Mouse (Mus musculus): ENCODE measurements at regions not wholly inside any gene's neighbourhood (a gene's known extent, or its start where the extent isn't known, plus 50 kb on each side); places are given as distances from the start of the nearest gene placed in this dataset.

DNA sequence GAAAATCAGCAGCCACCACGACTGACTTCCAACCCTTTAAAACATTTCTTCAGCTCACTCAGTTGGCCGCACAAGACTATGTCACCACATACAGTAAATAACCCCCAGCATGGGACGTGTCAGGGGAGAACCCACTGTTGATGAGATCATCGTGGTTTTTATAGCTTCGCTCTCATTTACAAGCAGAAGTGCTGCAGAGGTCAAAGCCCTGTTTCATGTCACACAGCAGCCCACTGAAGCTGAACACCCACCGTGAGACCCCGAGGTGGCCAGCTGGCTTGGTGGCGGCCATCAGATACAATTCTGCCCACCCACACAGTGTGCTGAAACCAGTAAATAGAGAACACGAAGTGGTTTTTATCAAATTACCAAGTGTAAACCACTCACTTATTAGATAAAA lies 503.7 kb downstream of the Fat4 start:
- DNase-seq = no peak

DNA sequence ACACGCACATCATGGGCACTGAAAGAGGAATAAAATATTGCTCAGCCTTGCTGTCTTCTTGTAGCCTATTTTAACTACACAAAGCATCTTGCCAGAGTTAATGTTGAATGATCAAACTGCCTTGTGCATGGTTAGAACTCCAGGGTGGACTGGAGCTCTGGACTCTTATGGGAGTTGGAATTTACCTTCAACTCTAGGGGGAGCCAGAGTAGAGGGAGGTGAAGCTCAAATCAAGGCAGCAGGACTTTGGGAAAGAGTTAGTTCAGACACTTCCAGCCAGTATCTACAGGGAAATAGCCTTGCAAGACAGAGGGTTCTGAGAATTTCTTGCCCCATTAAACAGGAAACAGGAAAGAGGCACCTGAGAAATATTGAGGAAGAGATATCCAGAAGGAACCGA lies 505.3 kb downstream of the Fat4 start:
- no peak for DNase-seq

- DNase-seq = no peak
These were observed 509.9 kb downstream of the Fat4 start for GRCm38 (mm10) chr3:39396672-39397071.

DNA sequence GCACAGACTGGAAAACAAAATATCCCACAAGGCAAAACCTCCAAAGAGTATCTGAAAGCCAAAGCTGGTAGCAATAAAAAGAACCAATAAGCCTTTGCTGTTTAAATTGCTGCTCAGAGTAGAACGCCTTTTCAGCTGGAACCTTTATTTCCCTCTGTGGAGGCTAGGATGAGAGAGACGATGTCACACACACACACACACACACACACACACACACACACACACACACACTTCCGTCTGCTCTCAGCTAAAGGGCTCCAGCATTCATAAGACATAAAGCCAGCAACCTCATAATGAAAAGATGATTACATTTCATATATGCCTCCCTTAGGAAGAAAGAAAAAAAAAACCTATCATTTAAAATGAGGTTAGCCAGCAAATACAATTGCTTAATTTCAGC lies 510.5 kb downstream of the Fat4 start:
- no peak for DNase-seq

- no peak for DNase-seq
These were observed 510.9 kb downstream of the Fat4 start for GRCm38 (mm10) chr3:39397677-39398076.

GRCm38 (mm10) chr3:39424778-39425642 lies 538.3 kb downstream of the Fat4 start:
- DNase-seq = no peak

DNA sequence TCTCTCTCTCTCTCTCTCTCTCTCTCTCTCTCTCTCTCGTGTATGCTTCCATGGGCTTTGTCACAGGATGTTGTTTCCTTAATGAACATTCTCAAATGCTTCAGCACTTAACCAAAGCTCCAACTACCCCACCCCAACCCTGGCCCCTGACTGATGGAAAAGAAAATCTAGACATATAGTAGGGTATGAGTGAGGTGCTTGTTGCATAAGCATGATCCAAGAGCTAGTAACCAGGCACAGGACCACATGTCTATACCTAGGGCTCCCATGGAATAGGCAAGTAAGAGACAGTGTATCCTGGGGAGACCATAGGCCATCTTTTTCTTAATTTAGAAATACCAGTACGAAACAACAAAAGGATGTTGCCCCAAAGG lies 538.9 kb downstream of the Fat4 start:
- DNase-seq = no peak

DNA sequence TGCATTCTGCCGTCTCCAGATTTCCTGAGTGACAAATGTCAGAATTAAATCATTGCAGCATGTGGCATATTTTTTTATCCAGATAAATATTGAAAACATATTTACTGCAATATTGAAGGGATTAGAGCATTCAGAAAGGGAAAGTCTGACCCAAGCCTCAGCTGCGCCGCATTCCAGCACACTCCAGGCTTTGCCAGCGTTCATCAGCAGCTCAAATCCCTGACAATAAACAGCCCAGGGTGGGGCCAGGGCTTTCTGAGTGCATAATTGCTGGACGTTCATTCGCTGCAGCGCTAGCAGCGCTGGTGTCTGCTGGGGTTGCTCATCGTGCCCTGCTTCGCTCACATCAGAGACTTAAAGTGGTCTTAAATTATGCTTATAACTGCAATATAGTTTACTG lies 556.6 kb downstream of the Fat4 start:
- no peak for DNase-seq

- no peak for DNase-seq
These were observed 568.9 kb downstream of the Fat4 start for GRCm38 (mm10) chr3:39455650-39456049.

- no peak for DNase-seq
These were observed 573.6 kb downstream of the Fat4 start for GRCm38 (mm10) chr3:39460183-39460888.

GRCm38 (mm10) chr3:39461561-39461960 lies 574.8 kb downstream of the Fat4 start:
- DNase-seq = no peak

GRCm38 (mm10) chr3:39465811-39466210 lies 579.1 kb downstream of the Fat4 start:
- no peak for DNase-seq

DNA sequence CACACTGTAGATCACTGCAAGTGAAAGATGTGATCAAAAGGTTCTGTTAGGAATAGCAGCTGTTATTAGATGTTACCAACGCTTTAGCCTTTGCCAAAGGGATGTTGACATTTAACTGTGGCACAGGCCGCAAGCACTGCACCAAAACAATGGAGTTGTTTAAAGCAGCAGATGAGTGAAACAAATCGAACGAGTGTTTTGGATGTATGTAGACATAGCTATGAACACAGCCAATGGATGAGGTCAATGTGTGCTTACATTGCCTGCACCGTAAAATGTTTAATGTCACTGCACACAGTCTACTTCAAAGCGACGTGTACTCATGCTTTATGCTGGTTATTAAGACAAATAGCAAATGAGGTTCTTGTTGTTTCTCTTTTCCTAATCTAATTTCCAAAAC lies 602.7 kb downstream of the Fat4 start:
- DNase-seq = no peak

GRCm38 (mm10) chr3:39494363-39494762 lies 607.6 kb downstream of the Fat4 start:
- no peak for DNase-seq

GRCm38 (mm10) chr3:39528087-39528486 lies 641.3 kb downstream of the Fat4 start:
- DNase-seq = no peak

DNA sequence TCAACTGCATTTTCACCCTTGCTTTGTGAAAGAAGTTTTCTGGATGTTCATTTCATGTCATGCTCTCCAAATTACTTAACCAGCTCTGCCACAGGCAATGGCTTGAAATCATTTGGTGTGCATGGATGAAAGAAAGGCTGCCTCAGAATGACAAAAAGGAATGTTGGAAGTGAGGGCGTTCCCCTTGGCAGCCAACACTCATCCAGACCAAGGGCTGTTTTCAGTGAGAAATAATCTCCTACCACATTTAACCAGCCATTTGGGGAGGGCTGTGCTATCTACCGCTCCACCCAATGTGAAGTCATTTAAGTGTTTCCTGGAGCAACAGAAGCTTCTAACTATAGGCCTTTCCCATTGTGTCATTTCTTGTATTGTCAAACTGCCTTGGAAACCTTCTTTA lies 650.8 kb downstream of the Fat4 start:
- DNase-seq = no peak

DNA sequence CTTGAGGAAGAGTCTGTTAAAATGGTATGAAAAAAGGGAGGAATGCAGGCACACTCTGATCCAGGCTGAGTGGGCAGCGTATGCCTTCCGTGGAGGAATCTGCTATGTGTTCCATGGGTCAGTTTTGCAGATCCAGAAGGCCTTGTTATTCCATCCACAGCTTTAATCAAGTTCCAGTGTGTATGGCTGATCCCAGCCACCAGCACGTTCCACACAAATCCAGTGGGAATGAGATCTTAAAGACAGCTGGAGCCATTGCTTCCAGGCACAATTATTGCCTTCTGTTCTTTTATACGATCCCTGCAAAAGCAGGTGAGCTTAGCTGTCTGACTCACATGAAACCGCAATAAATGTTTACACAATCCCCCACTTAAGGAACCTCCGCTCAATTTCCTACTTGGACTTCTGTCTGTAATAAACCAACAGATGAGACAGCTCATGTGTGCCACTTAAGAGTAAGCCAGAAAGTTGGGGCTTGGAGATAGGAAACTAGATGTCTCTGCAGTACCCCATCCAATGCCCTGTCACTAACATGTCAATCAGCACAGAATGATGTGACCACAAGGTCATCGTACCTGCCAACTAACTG lies 653.9 kb downstream of the Fat4 start:
- no peak for DNase-seq

DNA sequence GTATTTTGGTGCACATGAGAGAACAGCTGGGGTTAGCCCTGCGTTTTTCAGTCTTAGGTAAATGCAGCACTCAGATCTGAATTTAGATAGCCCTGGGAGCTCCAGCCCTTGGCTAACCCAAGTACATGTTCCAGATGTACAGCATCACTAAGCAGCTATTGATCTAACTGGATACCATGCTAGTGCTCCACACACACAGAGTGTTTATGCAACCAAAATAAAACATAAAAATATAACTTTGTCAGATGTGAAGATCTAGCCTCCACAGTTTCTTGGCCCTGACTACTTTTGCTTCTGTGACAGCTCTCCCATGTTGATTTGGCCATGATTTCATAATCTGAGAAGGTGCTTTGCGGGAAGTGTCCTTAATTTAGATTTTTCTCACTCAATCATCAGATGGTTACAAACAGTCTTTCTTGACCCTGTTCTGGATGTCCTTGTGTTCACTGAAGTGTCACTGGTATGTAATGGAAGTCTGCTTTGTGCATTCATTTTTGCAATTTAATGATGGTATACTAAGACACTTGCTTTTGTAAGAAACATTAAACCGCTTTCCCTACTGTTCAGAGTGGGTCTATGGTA lies 672.8 kb downstream of the Fat4 start:
- no peak for DNase-seq

GRCm38 (mm10) chr3:39560951-39561350 lies 674.2 kb downstream of the Fat4 start:
- DNase-seq = no peak

- no peak for DNase-seq
These were observed 684.9 kb downstream of the Fat4 start for GRCm38 (mm10) chr3:39571444-39572237.

DNA sequence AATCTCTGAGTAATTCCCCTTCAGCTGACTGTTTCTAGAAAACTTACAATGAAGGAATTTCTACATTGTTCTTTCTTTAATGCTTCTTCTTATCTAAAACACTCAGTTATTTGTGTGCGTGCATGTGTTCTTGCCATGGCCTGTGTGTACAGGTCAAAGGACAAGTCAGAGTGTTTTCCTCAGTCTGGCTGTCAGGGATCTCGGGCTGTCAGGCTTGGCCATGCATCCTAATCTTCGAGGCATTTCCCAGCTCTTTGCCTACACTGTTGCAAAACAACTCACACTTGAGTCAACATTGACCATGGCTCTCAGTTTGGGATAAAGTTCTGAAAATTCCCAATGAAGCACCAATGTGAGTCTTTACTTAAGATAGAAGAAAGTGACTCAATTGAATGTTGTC lies 688.5 kb downstream of the Fat4 start:
- DNase-seq = no peak

GRCm38 (mm10) chr3:39591312-39591711 lies 704.6 kb downstream of the Fat4 start:
- no peak for DNase-seq
